Mouse (Mus musculus) c-Kit-positive CD71-negative TER-119-negative erythroid progenitor cells, embryonic 14.5 days (primary cell): ENCODE results near the gene Gm42420.

ENCODE experiments used
- DNase-seq: peaks from one replicate; pipeline ENCODE4 v3.0.0-alpha.2; 2013; ENCODE audit warnings: low read depth

Gm42420 gene

GRCm38 (mm10) chr6:39585517-39585916, at the start of gene Gm42420:
Gene Gm42420 (plus strand): TSS chr6:39585753.
- DNase-seq = no peak

GRCm38 (mm10) chr6:39536621-39537020, 48.9 kb upstream of the Gm42420 start:
- DNase-seq = no peak

GRCm38 (mm10) chr6:39537276-39537675, 48.3 kb upstream of the Gm42420 start:
- no peak for DNase-seq

GRCm38 (mm10) chr6:39538227-39538626, 47.3 kb upstream of the Gm42420 start:
- no peak for DNase-seq

GRCm38 (mm10) chr6:39539679-39540155, 45.8 kb upstream of the Gm42420 start:
- DNase-seq = no peak

GRCm38 (mm10) chr6:39540563-39540962, 45.0 kb upstream of the Gm42420 start:
- DNase-seq = no peak

GRCm38 (mm10) chr6:39542631-39543597, 42.6 kb upstream of the Gm42420 start:
- no peak for DNase-seq

- DNase-seq = no peak
Observed at GRCm38 (mm10) chr6:39543769-39544420, 41.7 kb upstream of the Gm42420 start.

GRCm38 (mm10) chr6:39545474-39545873, 40.1 kb upstream of the Gm42420 start:
- no peak for DNase-seq

GRCm38 (mm10) chr6:39548030-39548429, 37.5 kb upstream of the Gm42420 start:
- no peak for DNase-seq

- DNase-seq = no peak
Observed at GRCm38 (mm10) chr6:39551981-39552636, 33.4 kb upstream of the Gm42420 start.

- no peak for DNase-seq
Observed at GRCm38 (mm10) chr6:39554888-39555647, 30.5 kb upstream of the Gm42420 start.

GRCm38 (mm10) chr6:39555648-39555945, 30.0 kb upstream of the Gm42420 start:
- no peak for DNase-seq

GRCm38 (mm10) chr6:39556900-39557659, 28.5 kb upstream of the Gm42420 start:
- DNase-seq = no peak

- DNase-seq = no peak
Observed at GRCm38 (mm10) chr6:39557723-39558261, 27.8 kb upstream of the Gm42420 start, which contains the start of gene Dennd2a. Gene Dennd2a (minus strand): TSS chr6:39557867.

GRCm38 (mm10) chr6:39559276-39559939, 26.1 kb upstream of the Gm42420 start:
- no peak for DNase-seq

- peak; percentile 94 for DNase-seq
Observed at GRCm38 (mm10) chr6:39562166-39563015, 23.2 kb upstream of the Gm42420 start.

GRCm38 (mm10) chr6:39567528-39567927, 18.0 kb upstream of the Gm42420 start:
- DNase-seq = no peak

GRCm38 (mm10) chr6:39570426-39570825, 15.1 kb upstream of the Gm42420 start:
- no peak for DNase-seq
